ENCODE assay signal across 8 mouse cellular contexts in genomic region chr7:16404315-16405072, GRCm38 (mm10). TPM values are rescaled to one million over a fixed set of nuclear protein-coding genes. Genes with fewer than 3 reads are reported as not detected.
A peak's percentile ranks its signal among the peaks of the same experiment; 100 is the strongest.
DNase-seq lines count a peak whose midpoint lies in the region; ATAC-seq lines count a peak whose summit lies in the region.

No protein-coding gene starts in this region.

- peak overlapping the region; percentile 48 for H3K4me2 ChIP-seq in lung, embryonic 15.5 days
- peak overlapping the region; percentile 3; the same call in 1 of the 2 replicates for H3K4me2 ChIP-seq in embryonic facial prominence, embryonic 11.5 days (ENCODE audit: low read depth, low read length)
- peak overlapping the region; percentile 84 for H3K4me2 ChIP-seq in hindbrain, embryonic 12.5 days (replicated peaks)

- no peak for DNase-seq in lung, adult 18-20 months
- no peak for DNase-seq in embryonic facial prominence, embryonic 11.5 days (ENCODE audit: low spot score)
- no peak for DNase-seq in midbrain, embryonic 10.5 days (ENCODE audit: low spot score)
- DNase-seq in left cerebral cortex, postnatal 4 days: no peak
- DNase-seq in urinary bladder, postnatal 10 days (ENCODE audit: low spot score): no peak

- intact Hi-C loops in left cerebral cortex, postnatal 4 days (cut with DNase I): no loop called here

- H3K4me1 ChIP-seq in lung, embryonic 15.5 days: peaks cover 32% of the 10 kb centered on the region
- H3K4me1 ChIP-seq in embryonic facial prominence, embryonic 11.5 days (ENCODE audit: control insufficient read depth, insufficient read depth, low read length): peaks cover 6% of the 10 kb centered on the region
- H3K4me1 ChIP-seq in hindbrain, embryonic 12.5 days: peaks cover 32% of the 10 kb centered on the region
- peaks cover 38% of the 10 kb centered on the region for H3K4me1 ChIP-seq in midbrain, embryonic 10.5 days

- H3K27me3 ChIP-seq in lung, embryonic 15.5 days: no peaks in the 10 kb centered on the region
- no peaks in the 10 kb centered on the region for H3K27me3 ChIP-seq in embryonic facial prominence, embryonic 11.5 days (ENCODE audit: control insufficient read depth, insufficient read depth, low read length)
- no peaks in the 10 kb centered on the region for H3K27me3 ChIP-seq in hindbrain, embryonic 12.5 days
- no peaks in the 10 kb centered on the region for H3K27me3 ChIP-seq in midbrain, embryonic 10.5 days (ENCODE audit: low read depth, poor library complexity, severe bottlenecking)

- no peaks in the 10 kb centered on the region for H3K9me3 ChIP-seq in lung, embryonic 15.5 days
- H3K9me3 ChIP-seq in embryonic facial prominence, embryonic 11.5 days (replicated peaks; ENCODE audit: control insufficient read depth, low read length): no peaks in the 10 kb centered on the region
- H3K9me3 ChIP-seq in hindbrain, embryonic 12.5 days (replicated peaks): no peaks in the 10 kb centered on the region
- H3K9me3 ChIP-seq in midbrain, embryonic 10.5 days (replicated peaks): no peaks in the 10 kb centered on the region

- WGBS in lung, embryonic 15.5 days: 64% methylated on average over 3 of the region's 3 CpGs
- WGBS in embryonic facial prominence, embryonic 11.5 days: 82% methylated on average over 3 of the region's 3 CpGs
- WGBS in hindbrain, embryonic 12.5 days: 86% methylated on average over 3 of the region's 3 CpGs
- WGBS in midbrain, embryonic 10.5 days: 85% methylated on average over 3 of the region's 3 CpGs

- ATAC-seq in lung, embryonic 15.5 days (ENCODE audit: borderline replicate concordance, extremely low read depth, low FRiP score, low TSS enrichment): no peak
- no peak for ATAC-seq in embryonic facial prominence, embryonic 11.5 days (replicated peaks; ENCODE audit: insufficient number of reproducible peaks, low FRiP score, low TSS enrichment, low read depth)
- no peak for ATAC-seq in hindbrain, embryonic 12.5 days (ENCODE audit: low FRiP score)
- no peak for ATAC-seq in monocyte, adult 5-6 weeks (replicated peaks; ENCODE audit: insufficient number of reproducible peaks, low FRiP score, low TSS enrichment, poor library complexity, severe bottlenecking)

- peak overlapping the region; percentile 95 for H3K27ac ChIP-seq in lung, embryonic 15.5 days
- 0 out of 2 replicates have a peak overlapping the region, but pooled peaks have one; percentile 30 for H3K27ac ChIP-seq in embryonic facial prominence, embryonic 11.5 days (replicated peaks; ENCODE audit: low read depth, low read length)
- H3K27ac ChIP-seq in hindbrain, embryonic 12.5 days: peak overlapping the region; percentile 58
- peak overlapping the region; percentile 30; the same call in 1 of the 2 replicates for H3K27ac ChIP-seq in midbrain, embryonic 10.5 days (replicated peaks)

- no peaks in the 10 kb centered on the region for H3K36me3 ChIP-seq in lung, embryonic 15.5 days
- H3K36me3 ChIP-seq in embryonic facial prominence, embryonic 11.5 days (replicated peaks; ENCODE audit: control insufficient read depth, insufficient read depth, low read depth, low read length): no peaks in the 10 kb centered on the region
- H3K36me3 ChIP-seq in hindbrain, embryonic 12.5 days: 0 out of 2 replicates have a peak, but pooled peaks cover 4% of the 10 kb centered on the region
- H3K36me3 ChIP-seq in midbrain, embryonic 10.5 days: peaks cover 44% of the 10 kb centered on the region

- peak overlapping the region; percentile 41 for H3K9ac ChIP-seq in lung, embryonic 15.5 days
- peak overlapping the region; percentile 37 for H3K9ac ChIP-seq in embryonic facial prominence, embryonic 11.5 days (replicated peaks; ENCODE audit: low read length)
- H3K9ac ChIP-seq in hindbrain, embryonic 12.5 days: peak overlapping the region; percentile 29; the same call in 1 of the 2 replicates

- no peak overlapping the region for H3K4me3 ChIP-seq in lung, embryonic 15.5 days
- H3K4me3 ChIP-seq in embryonic facial prominence, embryonic 11.5 days (ENCODE audit: low read depth, low read length): 0 out of 2 replicates have a peak overlapping the region, but pooled peaks have one; percentile 3
- H3K4me3 ChIP-seq in hindbrain, embryonic 12.5 days: no peak overlapping the region
- H3K4me3 ChIP-seq in midbrain, embryonic 10.5 days: peak overlapping the region; percentile 89; the same call in 1 of the 2 replicates

RNA-seq across cellular contexts. Expression of gene Zc3h4, which starts 3.8 kb away (rescaled TPM):
- 18.0 and 18.4 TPM in 2 replicates for polyA plus RNA-seq in lung, embryonic 15.5 days (2015; fragmentation: Nextera tagmentation; extraction: Ambion mirVana)
- polyA plus RNA-seq in embryonic facial prominence, embryonic 11.5 days (2014; fragmentation: Nextera tagmentation; extraction: Ambion mirVana): 13.7 and 14.6 TPM in 2 replicates
- polyA plus RNA-seq in hindbrain, embryonic 12.5 days (2016; fragmentation: Nextera tagmentation; extraction: Ambion mirVana): 26.4 and 30.0 TPM in 2 replicates
- 16.9 and 17.6 TPM in 2 replicates for polyA plus RNA-seq in midbrain, embryonic 10.5 days (2016; fragmentation: Nextera tagmentation; extraction: Ambion mirVana)
- 10 to 100 TPM; 67.8 to 68.5 TPM for total RNA-seq in left cerebral cortex, postnatal 4 days (2021)
- total RNA-seq in monocyte, adult 5-6 weeks (2017): 20.4 to 63.1 TPM (median 27.4 TPM) in 3 replicates

RNA-seq across cellular contexts. Expression of gene Sae1, which starts 16.9 kb away (rescaled TPM):
- polyA plus RNA-seq in lung, embryonic 15.5 days (2015; fragmentation: Nextera tagmentation; extraction: Ambion mirVana): 340 and 341 TPM in 2 replicates
- polyA plus RNA-seq in embryonic facial prominence, embryonic 11.5 days (2014; fragmentation: Nextera tagmentation; extraction: Ambion mirVana): 433 and 434 TPM in 2 replicates
- polyA plus RNA-seq in hindbrain, embryonic 12.5 days (2016; fragmentation: Nextera tagmentation; extraction: Ambion mirVana): 307 and 311 TPM in 2 replicates
- polyA plus RNA-seq in midbrain, embryonic 10.5 days (2016; fragmentation: Nextera tagmentation; extraction: Ambion mirVana): 447 and 477 TPM in 2 replicates
- total RNA-seq in left cerebral cortex, postnatal 4 days (2021): 100 to 1,000 TPM; 119 to 129 TPM
- total RNA-seq in monocyte, adult 5-6 weeks (2017): 108 to 150 TPM (median 134 TPM) in 3 replicates

RNA-seq across cellular contexts. Expression of gene Tmem160, which starts 48.1 kb away (rescaled TPM):
- 43.2 and 48.5 TPM in 2 replicates for polyA plus RNA-seq in lung, embryonic 15.5 days (2015; fragmentation: Nextera tagmentation; extraction: Ambion mirVana)
- polyA plus RNA-seq in embryonic facial prominence, embryonic 11.5 days (2014; fragmentation: Nextera tagmentation; extraction: Ambion mirVana): 50.7 and 60.0 TPM in 2 replicates
- 52.6 and 55.9 TPM in 2 replicates for polyA plus RNA-seq in hindbrain, embryonic 12.5 days (2016; fragmentation: Nextera tagmentation; extraction: Ambion mirVana)
- polyA plus RNA-seq in midbrain, embryonic 10.5 days (2016; fragmentation: Nextera tagmentation; extraction: Ambion mirVana): 54.5 and 64.7 TPM in 2 replicates
- 10 to 100 TPM; 61.8 to 66.8 TPM for total RNA-seq in left cerebral cortex, postnatal 4 days (2021)
- total RNA-seq in monocyte, adult 5-6 weeks (2017): 16.1 to 32.9 TPM (median 21.0 TPM) in 3 replicates

Comparison
In these comparisons a context has a peak if more than half of its experiments do, and no peak if none do; other contexts are left out.
1. H3K27ac ChIP-seq: peak in every context shown above with its lines; median percentile 95 in lung, embryonic 15.5 days; 58 in hindbrain, embryonic 12.5 days; 30 in embryonic facial prominence, embryonic 11.5 days; 30 in midbrain, embryonic 10.5 days.
2. H3K4me2 ChIP-seq: peak in every context shown above with its lines; median percentile 84 in hindbrain, embryonic 12.5 days; 48 in lung, embryonic 15.5 days; 3 in embryonic facial prominence, embryonic 11.5 days.
3. H3K4me3 ChIP-seq: peak in embryonic facial prominence, embryonic 11.5 days (single experiment) and midbrain, embryonic 10.5 days (single experiment); none in lung, embryonic 15.5 days (single experiment) and hindbrain, embryonic 12.5 days (single experiment).
4. Peak in every context shown above with its lines, with median percentiles within 50 percentile points of each other: H3K9ac ChIP-seq.